Mouse (Mus musculus) ES-Bruce4 (cell line): ENCODE measurements around the gene M6pr.

Experiments
- CTCF ChIP-seq: IDR thresholded peaks from one replicate; pipeline ENCODE4 v1.8.1; 2011; ENCODE audit warnings: low read depth, low read length
- EP300 ChIP-seq: IDR thresholded peaks from 2 replicates; pipeline ENCODE4 v1.6.1; 2011; ENCODE audit warnings: low read depth, low read length; ENCODE audit not compliant: insufficient read depth
- POLR2A ChIP-seq: IDR thresholded peaks from one replicate; pipeline ENCODE4 v1.8.1; 2011; ENCODE audit warnings: low read length; ENCODE audit not compliant: insufficient read depth

DNA sequence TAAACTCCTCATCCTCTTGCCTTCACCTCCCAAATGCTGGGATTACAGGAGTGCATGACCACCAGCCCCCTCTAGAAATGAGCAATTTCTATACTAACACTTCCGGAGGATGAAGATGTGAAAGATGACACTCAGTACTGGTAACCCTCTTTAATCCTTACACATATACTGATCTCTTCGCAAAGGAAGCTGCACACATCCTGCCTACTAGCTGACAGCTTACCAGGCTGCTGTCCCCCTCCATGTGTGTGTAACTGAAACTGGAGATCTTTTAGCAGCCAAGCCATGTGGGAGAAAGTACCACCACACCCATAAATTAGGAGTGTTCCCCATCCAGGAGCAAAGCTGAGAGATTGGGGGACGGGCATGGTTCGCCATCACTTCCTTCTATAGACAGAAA is 39.4 kb upstream of the M6pr start:
- no peak for TF ChIP-seq POLR2A
- no peak for TF ChIP-seq EP300
- no peak for TF ChIP-seq CTCF
